Mouse (Mus musculus) midbrain, embryonic 12.5 days (tissue): ENCODE results near the gene Ube2q2. TPM values are rescaled to one million over a fixed set of nuclear protein-coding genes. Genes with fewer than 3 reads are reported as not detected.
A peak's percentile ranks its signal among the peaks of the same experiment; 100 is the strongest.

Experiments used
- ATAC-seq: fragments of 200-750 bp; cut with Nextera tagmentation; 2 replicates; pipeline ENCODE4 v1.8.0; 2017; ENCODE audit warnings: low read depth, moderate TSS enrichment, moderate library complexity; ENCODE audit not compliant: low FRiP score
- H3K27ac ChIP-seq: fragments of 300-500 bp; sonication (generic); replicated peaks from 2 replicates; pipeline ENCODE4 v1.5.1; 2016; ENCODE audit warnings: mild to moderate bottlenecking
- H3K27me3 ChIP-seq: fragments of 300-500 bp; sonication (generic); 2 replicates; pipeline ENCODE4 v1.6.1; 2016; ENCODE audit warnings: mild to moderate bottlenecking
- H3K36me3 ChIP-seq: fragments of 300-500 bp; sonication (generic); 2 replicates; pipeline ENCODE4 v1.6.1; 2016
- H3K4me1 ChIP-seq: fragments of 300-500 bp; sonication (generic); 2 replicates; pipeline ENCODE4 v1.6.1; 2016
- H3K4me2 ChIP-seq: fragments of 300-500 bp; sonication (generic); replicated peaks from 2 replicates; pipeline ENCODE4 v1.6.1; 2016; ENCODE audit warnings: mild to moderate bottlenecking, moderate library complexity
- H3K4me3 ChIP-seq: fragments of 300-500 bp; sonication (generic); 2 replicates; pipeline ENCODE4 v1.5.1; 2016; ENCODE audit warnings: mild to moderate bottlenecking
- H3K9ac ChIP-seq: fragments of 300-500 bp; sonication (generic); replicated peaks from 2 replicates; pipeline ENCODE4 v1.6.1; 2016; ENCODE audit warnings: mild to moderate bottlenecking, moderate library complexity
- H3K9me3 ChIP-seq: fragments of 300-500 bp; sonication (generic); 2 replicates; pipeline ENCODE4 v1.6.1; 2016; ENCODE audit warnings: mild to moderate bottlenecking
- WGBS: fragments of 180-500 bp; shearing (Covaris S2); methylation state at CpG from one replicate; pipeline ENCODE4 v1.1.7; 2016; 5-methylcytosine and 5-hydroxymethylcytosine counted together
- polyA plus RNA-seq: library from polyadenylated mRNA; unstranded; fragments of >200 nt; fragmentation: Nextera tagmentation; extraction: Ambion mirVana; gene quantifications from 2 replicates; pipeline ENCODE4 v1.2.1, GENCODE M21; 2016

The Ube2q2 gene
- polyA plus RNA-seq, 1 experiment from 2014 or later: 47.0 TPM

GRCm38 (mm10) chr9:55131851-55132250, 16.8 kb upstream of the Ube2q2 start:
- Histone ChIP-seq H3K27ac (no peak overlapping the region), H3K4me2 (no peak overlapping the region), H3K9me3 (no peaks in the 10 kb centered on the region), H3K36me3 (no peaks in the 10 kb centered on the region), H3K27me3 (no peaks in the 10 kb centered on the region), H3K4me1 (no peaks in the 10 kb centered on the region), H3K9ac (no peak overlapping the region), H3K4me3 (no peak overlapping the region)
- ATAC-seq: no peak

- Histone ChIP-seq H3K4me2 (no peak overlapping the region), H3K4me1 (no peaks in the 10 kb centered on the region), H3K9me3 (no peaks in the 10 kb centered on the region), H3K27me3 (no peaks in the 10 kb centered on the region), H3K4me3 (no peak overlapping the region), H3K36me3 (no peaks in the 10 kb centered on the region), H3K27ac (no peak overlapping the region), H3K9ac (no peak overlapping the region)
- ATAC-seq: no peak
- WGBS: 62% methylated on average over 5 of the region's 5 CpGs
Measured at GRCm38 (mm10) chr9:55136576-55136975, 12.1 kb upstream of the Ube2q2 start.

- WGBS: 87% methylated on average over 4 of the region's 4 CpGs
- H3K9ac ChIP-seq: no peak overlapping the region
Measured at GRCm38 (mm10) chr9:55137112-55137511, 11.5 kb upstream of the Ube2q2 start.

GRCm38 (mm10) chr9:55139958-55140357, 8.7 kb upstream of the Ube2q2 start:
- no peak overlapping the region for H3K9ac ChIP-seq
- H3K36me3 ChIP-seq: no peaks in the 10 kb centered on the region
- H3K9me3 ChIP-seq: no peaks in the 10 kb centered on the region
- H3K4me1 ChIP-seq: no peaks in the 10 kb centered on the region
- no peaks in the 10 kb centered on the region for H3K27me3 ChIP-seq
- no peak overlapping the region for H3K4me2 ChIP-seq
- no peak for ATAC-seq
- no peak overlapping the region for H3K27ac ChIP-seq
- WGBS: 69% methylated on average over 5 of the region's 5 CpGs
- H3K4me3 ChIP-seq: no peak overlapping the region

More at GRCm38 (mm10) chr9:55137112-55137511, 11.5 kb upstream of the Ube2q2 start:
- Histone ChIP-seq H3K27ac (no peak overlapping the region), H3K27me3 (no peaks in the 10 kb centered on the region), H3K4me3 (no peak overlapping the region), H3K4me1 (no peaks in the 10 kb centered on the region), H3K36me3 (no peaks in the 10 kb centered on the region), H3K9me3 (no peaks in the 10 kb centered on the region), H3K4me2 (no peak overlapping the region)
- no peak for ATAC-seq

GRCm38 (mm10) chr9:55149499-55150278, 1.0 kb downstream of the Ube2q2 start:
- under 1% methylated on average over 92 of the region's 93 CpGs for WGBS

GRCm38 (mm10) chr9:55150279-55150726, 1.6 kb downstream of the Ube2q2 start:
- peak overlapping the region; percentile 80 for H3K4me2 ChIP-seq
- peaks cover 21% of the 10 kb centered on the region for H3K4me1 ChIP-seq
- H3K9me3 ChIP-seq: no peaks in the 10 kb centered on the region
- H3K9ac ChIP-seq: peak overlapping the region; percentile 93
- H3K27me3 ChIP-seq: peaks cover 12% of the 10 kb centered on the region; the same call in 1 of the 2 replicates
- H3K4me3 ChIP-seq: peak overlapping the region; percentile 89
- no peaks in the 10 kb centered on the region for H3K36me3 ChIP-seq
- H3K27ac ChIP-seq: peak overlapping the region; percentile 87; the same call in 1 of the 2 replicates
- WGBS: 4% methylated on average over 13 of the region's 13 CpGs
- peak; percentile 28; the same call in 1 of the 2 replicates for ATAC-seq

More at GRCm38 (mm10) chr9:55149499-55150278, 1.0 kb downstream of the Ube2q2 start:
- H3K4me3 ChIP-seq: peak overlapping the region; percentile 89
- peak overlapping the region; percentile 87 for H3K27ac ChIP-seq
- peak; percentile 71 for ATAC-seq
- peaks cover 12% of the 10 kb centered on the region; the same call in 1 of the 2 replicates for H3K27me3 ChIP-seq
- H3K4me2 ChIP-seq: peak overlapping the region; percentile 80
- no peaks in the 10 kb centered on the region for H3K36me3 ChIP-seq
- H3K4me1 ChIP-seq: peaks cover 21% of the 10 kb centered on the region
- no peaks in the 10 kb centered on the region for H3K9me3 ChIP-seq
- peak overlapping the region; percentile 93 for H3K9ac ChIP-seq

- Histone ChIP-seq H3K4me1 (peaks cover 21% of the 10 kb centered on the region), H3K27ac (no peak overlapping the region), H3K9me3 (no peaks in the 10 kb centered on the region), H3K9ac (peak overlapping the region; percentile 44), H3K4me3 (0 out of 2 replicates have a peak overlapping the region, but pooled peaks have one; percentile 13), H3K4me2 (peak overlapping the region; percentile 80), H3K36me3 (no peaks in the 10 kb centered on the region), H3K27me3 (peaks cover 7% of the 10 kb centered on the region; the same call in 1 of the 2 replicates)
- ATAC-seq: no peak
Measured at GRCm38 (mm10) chr9:55151096-55151495, 2.4 kb downstream of the Ube2q2 start.

GRCm38 (mm10) chr9:55152935-55153334, 4.3 kb downstream of the Ube2q2 start:
- H3K36me3 ChIP-seq: no peaks in the 10 kb centered on the region
- 83% methylated on average over 5 of the region's 5 CpGs for WGBS
- H3K4me2 ChIP-seq: no peak overlapping the region
- H3K27me3 ChIP-seq: peaks cover 4% of the 10 kb centered on the region; the same call in 1 of the 2 replicates
- H3K4me1 ChIP-seq: peaks cover 21% of the 10 kb centered on the region
- no peak overlapping the region for H3K9ac ChIP-seq
- H3K4me3 ChIP-seq: no peak overlapping the region
- no peak overlapping the region for H3K27ac ChIP-seq
- no peaks in the 10 kb centered on the region for H3K9me3 ChIP-seq
- no peak for ATAC-seq

GRCm38 (mm10) chr9:55170655-55171412, 22.2 kb downstream of the Ube2q2 start:
- H3K36me3 ChIP-seq: peaks cover 6% of the 10 kb centered on the region; the same call in 1 of the 2 replicates
- no peaks in the 10 kb centered on the region for H3K9me3 ChIP-seq
- H3K27ac ChIP-seq: no peak overlapping the region
- H3K27me3 ChIP-seq: no peaks in the 10 kb centered on the region
- no peaks in the 10 kb centered on the region for H3K4me1 ChIP-seq
- ATAC-seq: no peak
- 86% methylated on average over 7 of the region's 7 CpGs for WGBS
- no peak overlapping the region for H3K4me2 ChIP-seq
- H3K9ac ChIP-seq: no peak overlapping the region
- no peak overlapping the region for H3K4me3 ChIP-seq

GRCm38 (mm10) chr9:55172195-55172685, 23.6 kb downstream of the Ube2q2 start:
- no peak for ATAC-seq
- Histone ChIP-seq H3K9ac (no peak overlapping the region), H3K27me3 (no peaks in the 10 kb centered on the region), H3K9me3 (no peaks in the 10 kb centered on the region), H3K4me2 (no peak overlapping the region), H3K4me3 (no peak overlapping the region), H3K4me1 (no peaks in the 10 kb centered on the region), H3K36me3 (peaks cover 6% of the 10 kb centered on the region; the same call in 1 of the 2 replicates), H3K27ac (no peak overlapping the region)
- 89% methylated on average over 1 of the region's 1 CpGs for whole genome bisulfite sequencing

- no peaks in the 10 kb centered on the region for H3K9me3 ChIP-seq
- no peak overlapping the region for H3K4me2 ChIP-seq
- H3K9ac ChIP-seq: no peak overlapping the region
- H3K27ac ChIP-seq: no peak overlapping the region
- H3K4me3 ChIP-seq: no peak overlapping the region
- no peaks in the 10 kb centered on the region for H3K27me3 ChIP-seq
- no peaks in the 10 kb centered on the region for H3K4me1 ChIP-seq
- ATAC-seq: no peak
- 73% methylated on average over 2 of the region's 2 CpGs for WGBS
- 0 out of 2 replicates have a peak, but pooled peaks cover 6% of the 10 kb centered on the region for H3K36me3 ChIP-seq
Measured at GRCm38 (mm10) chr9:55174235-55174634, 25.6 kb downstream of the Ube2q2 start.

GRCm38 (mm10) chr9:55195876-55196275, 47.2 kb downstream of the Ube2q2 start:
- H3K36me3 ChIP-seq: peaks cover 18% of the 10 kb centered on the region
- ATAC-seq: no peak
- H3K9ac ChIP-seq: no peak overlapping the region
- no peak overlapping the region for H3K4me3 ChIP-seq
- H3K9me3 ChIP-seq: no peaks in the 10 kb centered on the region
- no peaks in the 10 kb centered on the region for H3K4me1 ChIP-seq
- no peak overlapping the region for H3K4me2 ChIP-seq
- 93% methylated on average over 3 of the region's 3 CpGs for WGBS
- H3K27ac ChIP-seq: no peak overlapping the region
- no peaks in the 10 kb centered on the region for H3K27me3 ChIP-seq
